Mouse (Mus musculus): ENCODE measurements at regions not wholly inside any gene's neighbourhood (a gene's known extent, or its start where the extent isn't known, plus 50 kb on each side); places are given as distances from the start of the nearest gene placed in this dataset.

DNA sequence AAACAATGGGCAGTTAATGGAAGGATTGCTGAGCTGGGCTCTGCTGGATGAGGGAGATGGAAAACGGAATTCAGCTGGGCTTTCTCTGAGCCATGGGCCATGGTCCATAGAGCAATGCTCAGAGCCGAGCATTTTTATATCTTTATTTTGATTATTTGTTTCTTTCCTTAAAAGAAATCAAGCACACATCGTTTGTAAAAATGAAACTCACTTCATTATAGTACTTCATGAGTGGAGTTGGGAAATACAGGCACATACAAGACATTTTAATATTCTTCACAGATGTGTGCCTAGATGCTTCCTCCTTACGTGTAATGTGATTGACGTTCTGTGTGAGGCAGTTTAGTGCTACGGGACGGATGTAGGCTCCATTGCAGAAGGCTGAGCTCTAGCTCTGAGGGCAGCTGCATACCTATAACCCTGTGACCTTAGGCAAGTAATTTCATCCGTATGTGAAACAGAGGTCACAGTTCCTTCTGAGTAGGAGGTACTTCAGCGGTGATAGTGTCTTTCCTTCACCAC lies 172.6 kb upstream of the Nr2f2 start:
- DNase-seq, result no peak
- H3K9ac ChIP-seq, result no peak overlapping the region
- no peak overlapping the region for H3K4me3 ChIP-seq (ENCODE audit: low read depth, low read length)
- ATAC-seq, result no peak
- TF ChIP-seq CTCF (IDR thresholded peaks at IDR 0.05; ENCODE audit: low read depth), result no peak
- no peaks in the 10 kb centered on the region for H3K36me3 ChIP-seq (ENCODE audit: insufficient read depth)
- H3K4me2 ChIP-seq (ENCODE audit: low read depth), result no peak overlapping the region
- 87% methylated on average over 9 of the region's 9 CpGs for WGBS
- no peaks in the 10 kb centered on the region for H3K9me3 ChIP-seq (ENCODE audit: low read length)
- no peaks in the 10 kb centered on the region for H3K27me3 ChIP-seq (ENCODE audit: insufficient read depth, low read length)
- no peak overlapping the region for H3K27ac ChIP-seq (ENCODE audit: low read depth, low read length)
- no peaks in the 10 kb centered on the region for H3K4me1 ChIP-seq (ENCODE audit: insufficient read depth)

DNA sequence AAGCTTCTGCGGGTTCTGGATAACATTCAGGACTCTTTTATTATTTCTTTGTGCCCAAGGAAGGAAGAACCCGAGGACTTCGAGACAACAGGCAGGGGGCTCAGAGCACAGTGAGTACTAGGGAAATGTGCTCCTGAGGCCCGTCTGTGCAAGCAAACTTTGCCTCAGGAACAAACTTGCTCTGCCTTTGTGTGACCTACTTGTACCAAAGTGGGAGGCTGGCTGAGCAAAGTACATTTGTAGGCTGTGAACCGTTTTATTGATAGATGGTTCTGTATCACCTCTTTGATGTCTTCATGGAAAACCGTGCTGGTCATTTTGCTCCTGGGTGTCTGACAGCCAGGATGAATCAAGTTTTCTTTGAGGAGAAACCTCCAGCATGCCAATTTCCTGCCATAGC lies 169.5 kb upstream of the Nr2f2 start:
- no peak overlapping the region for H3K4me2 ChIP-seq (ENCODE audit: low read depth)
- no peak for TF ChIP-seq CTCF (IDR thresholded peaks at IDR 0.05; ENCODE audit: low read depth)
- no peak overlapping the region for H3K27ac ChIP-seq (ENCODE audit: low read depth, low read length)
- WGBS, result 86% methylated on average over 6 of the region's 6 CpGs
- H3K4me3 ChIP-seq (ENCODE audit: low read depth, low read length), result no peak overlapping the region
- H3K4me1 ChIP-seq (ENCODE audit: insufficient read depth), result no peaks in the 10 kb centered on the region
- ATAC-seq (no peak), DNase-seq (no peak)
- no peaks in the 10 kb centered on the region for H3K9me3 ChIP-seq (ENCODE audit: low read length)
- no peaks in the 10 kb centered on the region for H3K36me3 ChIP-seq (ENCODE audit: insufficient read depth)
- no peak overlapping the region for H3K9ac ChIP-seq
- no peaks in the 10 kb centered on the region for H3K27me3 ChIP-seq (ENCODE audit: insufficient read depth, low read length)

DNA sequence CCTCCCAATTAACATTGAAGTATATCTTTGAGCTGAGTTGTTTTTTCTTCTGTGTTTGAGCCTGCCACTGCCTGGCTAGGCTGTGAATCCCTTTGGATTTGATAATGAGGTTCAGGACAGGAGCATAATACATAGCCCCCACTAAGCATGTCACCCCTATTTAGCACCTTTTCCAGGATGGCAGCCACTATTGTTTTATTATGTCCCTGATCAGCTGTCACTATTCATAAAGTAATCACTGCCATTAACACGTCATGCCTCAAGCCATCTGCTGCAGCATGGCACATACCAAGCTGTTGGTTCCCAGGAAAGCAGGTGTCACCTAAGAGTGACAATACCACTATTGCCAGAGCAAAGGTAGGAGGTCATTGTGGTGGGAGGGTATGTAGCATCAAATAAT lies 167.0 kb upstream of the Nr2f2 start:
- no peak for TF ChIP-seq CTCF (IDR thresholded peaks at IDR 0.05; ENCODE audit: low read depth)
- Histone ChIP-seq H3K9me3 (ENCODE audit: low read length) (no peaks in the 10 kb centered on the region), H3K36me3 (ENCODE audit: insufficient read depth) (no peaks in the 10 kb centered on the region), H3K4me3 (ENCODE audit: low read depth, low read length) (no peak overlapping the region), H3K27ac (ENCODE audit: low read depth, low read length) (no peak overlapping the region), H3K9ac (no peak overlapping the region), H3K4me2 (ENCODE audit: low read depth) (no peak overlapping the region), H3K27me3 (ENCODE audit: insufficient read depth, low read length) (no peaks in the 10 kb centered on the region), H3K4me1 (ENCODE audit: insufficient read depth) (no peaks in the 10 kb centered on the region)
- peak; percentile 26 for DNase-seq
- 38% methylated on average over 1 of the region's 1 CpGs for WGBS
- peak; percentile 43; the same call in 1 of the 2 replicates for ATAC-seq

DNA sequence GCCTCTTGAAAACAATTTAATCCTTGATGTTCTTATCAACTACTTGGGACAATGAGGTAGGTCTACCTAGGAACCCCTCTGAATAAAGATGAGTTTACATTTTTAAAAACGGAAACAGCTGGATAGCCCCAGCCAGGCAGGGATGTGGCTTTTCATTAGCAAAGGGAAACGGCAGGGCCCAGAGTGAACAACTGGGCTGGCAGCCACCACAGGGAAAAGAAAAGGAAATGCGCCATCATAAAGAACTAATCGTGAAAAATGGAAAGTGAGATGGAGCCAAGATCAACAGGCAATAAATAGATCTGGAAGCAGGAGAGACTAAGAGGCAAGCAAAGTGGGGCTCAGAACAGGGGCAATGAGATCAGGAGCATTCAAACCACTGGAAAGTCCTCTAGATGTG lies 161.4 kb upstream of the Nr2f2 start:
- DNase-seq (no peak), ATAC-seq (no peak)
- TF ChIP-seq CTCF (IDR thresholded peaks at IDR 0.05; ENCODE audit: low read depth), result no peak
- H3K27me3 ChIP-seq (ENCODE audit: insufficient read depth, low read length), result no peaks in the 10 kb centered on the region
- no peaks in the 10 kb centered on the region for H3K4me1 ChIP-seq (ENCODE audit: insufficient read depth)
- 77% methylated on average over 4 of the region's 4 CpGs for WGBS
- H3K27ac ChIP-seq (ENCODE audit: low read depth, low read length), result no peak overlapping the region
- no peak overlapping the region for H3K4me3 ChIP-seq (ENCODE audit: low read depth, low read length)
- H3K36me3 ChIP-seq (ENCODE audit: insufficient read depth), result no peaks in the 10 kb centered on the region
- no peak overlapping the region for H3K9ac ChIP-seq
- no peaks in the 10 kb centered on the region for H3K9me3 ChIP-seq (ENCODE audit: low read length)
- no peak overlapping the region for H3K4me2 ChIP-seq (ENCODE audit: low read depth)

DNA sequence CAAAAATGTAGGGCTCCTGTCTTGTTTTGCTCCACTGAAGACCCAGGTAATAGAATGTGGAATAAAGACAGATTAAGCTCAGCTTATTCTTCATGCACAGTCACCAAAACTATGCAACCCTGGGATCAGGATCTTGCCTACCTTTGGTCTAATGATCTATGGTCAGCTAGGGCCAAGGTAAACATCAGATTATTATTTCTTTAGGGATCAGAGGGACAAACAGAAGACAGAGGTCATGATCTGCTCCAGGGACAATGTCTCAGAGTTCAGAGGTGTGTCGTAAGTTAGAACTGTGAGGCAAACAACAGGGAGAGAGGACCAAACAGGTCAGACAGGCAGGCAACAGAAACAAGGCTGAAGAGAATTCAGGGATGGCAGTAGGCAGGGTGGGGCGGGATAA lies 158.8 kb upstream of the Nr2f2 start:
- H3K27ac ChIP-seq (ENCODE audit: low read depth, low read length), result no peak overlapping the region
- no peaks in the 10 kb centered on the region for H3K27me3 ChIP-seq (ENCODE audit: insufficient read depth, low read length)
- no peak for DNase-seq
- H3K36me3 ChIP-seq (ENCODE audit: insufficient read depth), result no peaks in the 10 kb centered on the region
- H3K9ac ChIP-seq, result no peak overlapping the region
- no peaks in the 10 kb centered on the region for H3K9me3 ChIP-seq (ENCODE audit: low read length)
- H3K4me1 ChIP-seq (ENCODE audit: insufficient read depth), result no peaks in the 10 kb centered on the region
- no peak for TF ChIP-seq CTCF (IDR thresholded peaks at IDR 0.05; ENCODE audit: low read depth)
- H3K4me3 ChIP-seq (ENCODE audit: low read depth, low read length), result no peak overlapping the region
- ATAC-seq, result no peak
- WGBS, result 95% methylated on average over 2 of the region's 2 CpGs
- H3K4me2 ChIP-seq (ENCODE audit: low read depth), result no peak overlapping the region

DNA sequence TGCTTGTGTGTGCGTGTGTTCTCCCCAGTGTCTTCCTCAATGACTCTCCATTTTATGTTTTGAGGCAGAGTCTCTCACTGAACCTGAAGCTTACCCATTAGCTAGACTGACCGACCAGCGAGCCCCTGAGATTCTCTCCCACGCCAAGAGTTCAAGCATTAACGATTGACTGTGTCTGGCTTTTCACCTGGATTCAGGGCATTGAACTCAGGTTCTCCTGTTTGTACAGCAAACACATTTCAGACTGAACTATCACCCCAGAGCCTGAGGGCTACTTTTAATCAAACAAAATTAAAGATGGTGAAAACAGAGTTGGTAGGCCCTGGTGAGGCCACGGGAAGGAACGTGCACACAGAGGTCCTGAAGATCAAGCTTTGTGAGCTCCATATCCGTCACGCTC lies 158.2 kb upstream of the Nr2f2 start:
- H3K4me3 ChIP-seq (ENCODE audit: low read depth, low read length), result no peak overlapping the region
- WGBS, result 94% methylated on average over 9 of the region's 9 CpGs
- H3K36me3 ChIP-seq (ENCODE audit: insufficient read depth), result no peaks in the 10 kb centered on the region
- ATAC-seq (no peak), DNase-seq (no peak)
- no peak overlapping the region for H3K4me2 ChIP-seq (ENCODE audit: low read depth)
- no peaks in the 10 kb centered on the region for H3K27me3 ChIP-seq (ENCODE audit: insufficient read depth, low read length)
- H3K9ac ChIP-seq, result no peak overlapping the region
- H3K9me3 ChIP-seq (ENCODE audit: low read length), result no peaks in the 10 kb centered on the region
- H3K4me1 ChIP-seq (ENCODE audit: insufficient read depth), result no peaks in the 10 kb centered on the region
- no peak for TF ChIP-seq CTCF (IDR thresholded peaks at IDR 0.05; ENCODE audit: low read depth)
- no peak overlapping the region for H3K27ac ChIP-seq (ENCODE audit: low read depth, low read length)

DNA sequence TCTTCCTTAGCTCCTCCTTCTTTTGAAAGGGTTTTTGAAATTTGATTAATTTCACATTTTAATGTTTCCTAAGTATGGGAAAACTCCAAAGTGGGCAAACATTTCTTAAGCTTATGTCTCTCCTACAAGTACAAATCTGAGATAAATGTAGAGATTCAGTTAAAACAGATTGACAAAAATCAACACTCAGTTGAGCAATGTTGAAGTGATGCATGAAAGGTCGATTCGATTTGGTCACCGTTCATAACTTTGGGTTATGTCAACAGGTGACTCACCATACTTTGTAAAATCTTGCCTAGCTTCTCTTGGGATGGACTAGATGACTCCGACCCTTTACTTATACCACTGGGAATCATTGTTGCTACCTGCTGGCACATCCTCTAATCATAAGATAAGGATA lies 157.7 kb upstream of the Nr2f2 start:
- H3K27me3 ChIP-seq (ENCODE audit: insufficient read depth, low read length), result no peaks in the 10 kb centered on the region
- no peak overlapping the region for H3K4me3 ChIP-seq (ENCODE audit: low read depth, low read length)
- H3K4me2 ChIP-seq (ENCODE audit: low read depth), result no peak overlapping the region
- no peaks in the 10 kb centered on the region for H3K36me3 ChIP-seq (ENCODE audit: insufficient read depth)
- ATAC-seq (no peak), DNase-seq (no peak)
- no peak overlapping the region for H3K27ac ChIP-seq (ENCODE audit: low read depth, low read length)
- no peaks in the 10 kb centered on the region for H3K9me3 ChIP-seq (ENCODE audit: low read length)
- no peaks in the 10 kb centered on the region for H3K4me1 ChIP-seq (ENCODE audit: insufficient read depth)
- WGBS, result 99% methylated on average over 4 of the region's 4 CpGs
- H3K9ac ChIP-seq, result no peak overlapping the region
- TF ChIP-seq CTCF (IDR thresholded peaks at IDR 0.05; ENCODE audit: low read depth), result no peak

DNA sequence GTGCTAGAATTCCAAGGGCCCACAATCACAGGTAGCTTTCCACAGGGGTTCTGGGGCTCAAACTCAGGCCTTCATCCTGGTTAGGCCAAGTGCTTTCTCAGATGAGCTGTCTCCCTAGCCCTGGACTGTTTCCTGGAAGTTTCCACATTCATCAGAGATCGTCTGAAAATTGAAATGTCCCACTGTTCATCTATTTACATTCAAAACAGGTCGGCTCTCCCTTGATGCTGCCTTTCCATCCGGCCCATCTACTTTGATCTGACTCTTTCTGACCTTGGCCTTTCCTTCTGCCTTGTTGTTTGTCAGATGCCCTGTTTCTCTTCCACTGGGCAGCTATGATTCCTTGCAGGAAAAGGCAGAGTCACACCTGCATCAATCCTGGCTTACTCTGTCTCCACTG lies 150.2 kb upstream of the Nr2f2 start:
- Histone ChIP-seq H3K36me3 (ENCODE audit: insufficient read depth) (no peaks in the 10 kb centered on the region), H3K27me3 (ENCODE audit: insufficient read depth, low read length) (no peaks in the 10 kb centered on the region), H3K4me2 (ENCODE audit: low read depth) (no peak overlapping the region), H3K9ac (no peak overlapping the region), H3K4me3 (ENCODE audit: low read depth, low read length) (no peak overlapping the region), H3K9me3 (ENCODE audit: low read length) (no peaks in the 10 kb centered on the region), H3K27ac (ENCODE audit: low read depth, low read length) (no peak overlapping the region), H3K4me1 (ENCODE audit: insufficient read depth) (no peaks in the 10 kb centered on the region)
- ATAC-seq (no peak), DNase-seq (no peak)
- 67% methylated on average over 3 of the region's 3 CpGs for WGBS
- TF ChIP-seq CTCF (IDR thresholded peaks at IDR 0.05; ENCODE audit: low read depth), result no peak
